Mouse (Mus musculus): Measurements from ENCODE around the gene Sgip1. TPM values are rescaled to one million over a fixed set of nuclear protein-coding genes. Genes with fewer than 3 reads are reported as not detected.

The Sgip1 gene
- total RNA-seq, 2 experiments from 2014 or later, result 0.19 TPM; not detected in 1

GRCm38 (mm10) chr4:102883142-102883541, 142.0 kb downstream of the Sgip1 start:
- no peak for ATAC-seq (replicated peaks; ENCODE audit: low FRiP score, low TSS enrichment, poor library complexity, severe bottlenecking)

DNA sequence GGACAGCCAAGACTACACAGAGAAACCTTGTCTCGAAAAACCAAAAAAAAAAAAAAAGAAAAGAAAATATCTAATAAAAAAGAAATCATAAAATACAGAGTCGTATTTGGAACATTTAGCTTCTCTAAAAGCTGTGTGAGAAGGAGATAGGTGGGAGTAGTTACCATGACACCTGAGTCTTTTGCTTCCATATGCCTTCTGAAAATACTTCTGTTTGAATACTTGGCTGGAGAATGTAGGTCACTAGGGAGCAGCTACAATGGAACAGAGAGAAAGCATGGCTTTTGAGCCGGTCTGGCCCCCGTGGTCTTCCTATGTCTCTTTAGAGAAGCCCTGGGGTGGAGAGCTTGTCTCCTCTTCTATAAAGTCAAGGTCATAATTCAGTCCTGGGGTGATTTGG, 143.1 kb downstream of the Sgip1 start:
- no peak for ATAC-seq (replicated peaks; ENCODE audit: low FRiP score, low TSS enrichment, poor library complexity, severe bottlenecking)

DNA sequence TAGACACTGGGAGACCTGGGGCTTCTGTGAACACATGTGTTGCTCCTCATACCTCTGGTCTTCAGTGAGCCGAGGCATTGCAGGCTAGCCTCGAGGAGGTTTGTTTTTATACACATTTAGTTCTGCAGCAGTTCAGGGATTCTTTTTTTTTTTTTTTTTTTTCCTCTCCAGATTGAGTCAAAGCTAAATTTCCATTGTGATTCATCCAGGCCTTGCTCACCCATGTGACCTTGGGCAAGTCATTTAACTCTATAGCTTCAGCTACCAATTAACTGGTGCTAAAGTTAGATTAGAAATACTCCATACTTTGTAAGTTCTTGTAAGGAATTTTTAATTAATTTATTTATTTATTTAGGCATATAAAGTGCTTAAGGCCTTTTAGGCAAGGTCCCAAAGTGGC, 145.4 kb downstream of the Sgip1 start:
- no peak for ATAC-seq (replicated peaks; ENCODE audit: low FRiP score, low TSS enrichment, poor library complexity, severe bottlenecking)

DNA sequence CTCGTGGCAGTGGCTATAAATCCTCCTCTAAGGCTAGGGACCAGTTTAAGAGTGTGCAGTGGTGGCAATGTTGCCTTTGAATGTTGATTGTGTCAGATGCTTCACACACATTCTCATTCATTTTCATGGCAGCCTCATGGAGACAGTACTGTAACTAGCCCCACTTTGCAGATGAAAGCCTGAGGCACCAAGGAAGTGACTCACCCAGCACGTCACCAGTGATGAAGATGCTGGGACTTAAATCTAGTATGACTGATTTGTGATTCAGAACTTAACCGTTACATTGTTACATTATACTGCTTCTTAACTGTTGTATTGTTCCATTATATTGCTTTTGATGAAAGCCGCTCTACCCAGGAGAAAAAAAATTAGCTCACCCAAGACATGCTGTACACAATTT, 145.8 kb downstream of the Sgip1 start:
- ATAC-seq (replicated peaks; ENCODE audit: low FRiP score, low TSS enrichment, poor library complexity, severe bottlenecking), result no peak

DNA sequence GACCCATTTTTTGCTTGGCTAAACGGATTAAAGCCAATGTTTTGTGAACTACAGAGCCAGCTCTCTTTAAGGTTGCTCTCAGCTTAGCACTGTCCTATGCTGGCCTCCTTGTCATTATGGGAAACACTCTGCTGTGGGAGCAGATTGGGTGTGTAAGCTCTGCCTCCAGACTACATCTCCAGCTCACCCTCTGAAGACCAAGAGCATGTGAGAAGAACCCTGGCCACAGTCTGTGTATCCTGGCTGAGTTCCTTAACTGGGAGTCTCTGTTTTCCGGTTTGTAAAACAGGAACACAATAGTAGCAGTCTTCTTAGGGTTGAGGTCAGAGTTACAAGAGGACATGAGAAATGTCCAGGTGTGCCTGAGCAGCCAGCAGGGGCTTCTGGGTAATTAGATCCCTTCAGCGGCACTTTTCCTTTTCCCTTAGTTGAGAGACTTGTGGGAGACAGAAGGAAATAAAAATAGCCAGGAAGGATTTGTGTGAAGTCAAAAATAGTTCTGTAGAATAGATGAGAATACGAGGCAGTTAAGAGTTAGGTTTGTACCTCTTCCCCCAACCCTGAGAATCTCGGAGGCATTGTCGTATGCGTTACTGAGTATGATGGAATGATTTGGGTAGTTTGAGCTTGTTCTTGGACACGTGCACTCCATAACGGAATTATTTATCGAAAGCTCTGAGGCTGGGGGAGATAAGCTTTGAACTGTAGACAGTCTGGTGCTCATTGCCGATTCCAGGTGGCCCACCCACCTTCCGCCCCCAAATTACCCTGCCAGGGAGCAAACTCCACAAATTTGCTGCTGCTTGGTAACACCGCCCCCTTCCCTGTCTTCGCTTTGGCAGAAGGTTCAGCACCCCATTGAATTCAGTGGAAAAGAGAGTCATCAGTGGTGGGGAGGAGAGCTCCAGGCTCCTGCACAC, 146.9 kb downstream of the Sgip1 start:
- no peak for ATAC-seq (replicated peaks; ENCODE audit: low FRiP score, low TSS enrichment, poor library complexity, severe bottlenecking)

GRCm38 (mm10) chr4:102895866-102896265, 154.8 kb downstream of the Sgip1 start:
- no peak for ATAC-seq (replicated peaks; ENCODE audit: low FRiP score, low TSS enrichment, poor library complexity, severe bottlenecking)

- ATAC-seq (replicated peaks; ENCODE audit: low FRiP score, low TSS enrichment, poor library complexity, severe bottlenecking), result no peak
These were observed 157.9 kb downstream of the Sgip1 start for GRCm38 (mm10) chr4:102898987-102899386.

DNA sequence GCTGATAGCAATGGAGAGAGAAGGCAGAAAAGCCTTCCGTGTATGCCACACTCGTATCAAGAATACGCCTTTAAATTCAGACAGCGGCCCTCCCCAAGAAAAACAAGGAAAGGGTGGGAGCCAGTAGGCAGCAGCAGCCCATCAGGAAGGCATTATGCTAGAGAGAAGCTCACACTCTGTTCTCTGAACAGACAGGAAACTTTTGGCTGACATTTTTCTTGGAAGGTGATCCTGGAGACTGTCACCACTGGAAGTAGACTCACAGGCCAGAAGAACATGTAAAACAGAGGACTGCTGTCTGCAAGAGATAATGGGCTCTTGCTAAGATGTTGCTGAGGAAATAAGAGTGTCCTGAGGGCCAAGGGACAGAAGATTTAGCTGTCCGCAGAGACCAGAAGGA, 158.6 kb downstream of the Sgip1 start:
- no peak for ATAC-seq (replicated peaks; ENCODE audit: low FRiP score, low TSS enrichment, poor library complexity, severe bottlenecking)

GRCm38 (mm10) chr4:102900166-102900565, 159.1 kb downstream of the Sgip1 start:
- ATAC-seq (replicated peaks; ENCODE audit: low FRiP score, low TSS enrichment, poor library complexity, severe bottlenecking), result no peak

- no peak for ATAC-seq (replicated peaks; ENCODE audit: low FRiP score, low TSS enrichment, poor library complexity, severe bottlenecking)
These were observed 166.8 kb downstream of the Sgip1 start for GRCm38 (mm10) chr4:102907843-102908427.

GRCm38 (mm10) chr4:102910191-102910590, 169.1 kb downstream of the Sgip1 start:
- ATAC-seq (replicated peaks; ENCODE audit: low FRiP score, low TSS enrichment, poor library complexity, severe bottlenecking), result no peak

- ATAC-seq (replicated peaks; ENCODE audit: low FRiP score, low TSS enrichment, poor library complexity, severe bottlenecking), result no peak
These were observed 172.1 kb downstream of the Sgip1 start for GRCm38 (mm10) chr4:102913176-102913575.

GRCm38 (mm10) chr4:102913700-102914327, 172.7 kb downstream of the Sgip1 start:
- ATAC-seq (replicated peaks; ENCODE audit: low FRiP score, low TSS enrichment, poor library complexity, severe bottlenecking), result no peak

DNA sequence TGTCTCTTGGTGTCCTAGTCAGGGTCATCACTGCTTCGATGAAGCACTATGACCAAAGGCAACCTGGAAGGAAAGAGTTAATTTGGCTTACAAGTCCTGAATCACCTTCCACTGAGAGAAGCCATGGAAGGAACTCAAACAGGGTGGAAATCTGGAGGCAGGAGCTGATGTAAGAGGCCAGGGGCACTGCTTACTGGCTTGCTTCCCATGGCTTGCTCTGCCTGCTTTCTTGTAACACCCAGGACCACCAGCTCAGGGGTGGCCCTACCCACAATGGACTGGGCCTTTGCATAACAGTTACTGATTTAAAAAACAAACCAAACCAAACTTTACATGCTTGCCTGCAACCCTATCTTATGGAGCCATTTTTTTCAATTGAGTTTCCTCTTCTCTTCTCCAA, 177.1 kb downstream of the Sgip1 start:
- no peak for ATAC-seq (replicated peaks; ENCODE audit: low FRiP score, low TSS enrichment, poor library complexity, severe bottlenecking)

GRCm38 (mm10) chr4:102929491-102929890, 188.4 kb downstream of the Sgip1 start:
- no peak for ATAC-seq (replicated peaks; ENCODE audit: low FRiP score, low TSS enrichment, poor library complexity, severe bottlenecking)

DNA sequence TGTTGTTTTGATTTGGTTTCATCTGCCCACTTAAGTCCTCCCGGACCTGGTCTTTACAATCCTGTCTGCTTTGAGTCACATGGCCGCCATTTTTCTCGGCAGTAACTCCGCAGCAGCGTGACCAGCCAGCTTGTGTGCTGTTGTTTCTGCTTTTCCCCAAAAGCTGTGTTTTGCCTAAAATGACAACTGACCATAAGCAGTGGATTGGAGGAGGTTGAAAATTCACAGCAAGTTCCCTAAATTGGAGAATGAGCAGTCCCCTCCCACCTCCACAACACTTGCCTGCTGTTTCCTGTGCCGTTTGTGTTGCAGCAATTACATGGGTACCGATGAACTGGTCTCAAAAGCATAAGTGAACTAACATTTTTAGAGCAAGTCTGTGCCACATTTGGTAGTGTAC, 189.6 kb downstream of the Sgip1 start:
- no peak for ATAC-seq (replicated peaks; ENCODE audit: low FRiP score, low TSS enrichment, poor library complexity, severe bottlenecking)

- ATAC-seq (replicated peaks; ENCODE audit: low FRiP score, low TSS enrichment, poor library complexity, severe bottlenecking), result no peak
These were observed 199.2 kb downstream of the Sgip1 start for GRCm38 (mm10) chr4:102940266-102940665.

GRCm38 (mm10) chr4:102940738-102941137, 199.6 kb downstream of the Sgip1 start:
- no peak for ATAC-seq (replicated peaks; ENCODE audit: low FRiP score, low TSS enrichment, poor library complexity, severe bottlenecking)

- no peak for ATAC-seq (replicated peaks; ENCODE audit: low FRiP score, low TSS enrichment, poor library complexity, severe bottlenecking)
These were observed 203.2 kb downstream of the Sgip1 start for GRCm38 (mm10) chr4:102944325-102944724.

DNA sequence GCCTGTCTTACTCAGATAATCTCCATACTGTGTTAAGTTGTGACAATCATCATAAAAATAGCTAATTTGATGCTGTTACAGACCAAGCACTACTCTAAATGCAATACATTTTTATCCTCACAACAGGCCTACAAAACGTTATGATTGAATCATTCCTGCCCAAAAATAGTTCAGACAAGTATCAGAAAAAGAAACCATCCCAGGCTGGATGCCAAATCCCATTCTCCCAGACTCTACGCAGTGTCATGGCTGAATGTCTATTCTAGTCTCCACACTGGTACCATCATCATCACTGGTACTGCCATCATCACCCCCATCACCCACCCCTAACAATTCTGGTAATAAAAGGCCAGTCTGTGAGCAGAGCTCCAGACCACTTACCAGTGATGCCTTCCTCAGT, 211.4 kb downstream of the Sgip1 start:
- ATAC-seq (replicated peaks; ENCODE audit: low FRiP score, low TSS enrichment, poor library complexity, severe bottlenecking), result no peak

All from megakaryocyte-erythroid progenitor cell, adult 5-6 weeks (primary cell).